Comparison of ENCODE assay signal across 1 mouse cellular context in the genomic region with DNA sequence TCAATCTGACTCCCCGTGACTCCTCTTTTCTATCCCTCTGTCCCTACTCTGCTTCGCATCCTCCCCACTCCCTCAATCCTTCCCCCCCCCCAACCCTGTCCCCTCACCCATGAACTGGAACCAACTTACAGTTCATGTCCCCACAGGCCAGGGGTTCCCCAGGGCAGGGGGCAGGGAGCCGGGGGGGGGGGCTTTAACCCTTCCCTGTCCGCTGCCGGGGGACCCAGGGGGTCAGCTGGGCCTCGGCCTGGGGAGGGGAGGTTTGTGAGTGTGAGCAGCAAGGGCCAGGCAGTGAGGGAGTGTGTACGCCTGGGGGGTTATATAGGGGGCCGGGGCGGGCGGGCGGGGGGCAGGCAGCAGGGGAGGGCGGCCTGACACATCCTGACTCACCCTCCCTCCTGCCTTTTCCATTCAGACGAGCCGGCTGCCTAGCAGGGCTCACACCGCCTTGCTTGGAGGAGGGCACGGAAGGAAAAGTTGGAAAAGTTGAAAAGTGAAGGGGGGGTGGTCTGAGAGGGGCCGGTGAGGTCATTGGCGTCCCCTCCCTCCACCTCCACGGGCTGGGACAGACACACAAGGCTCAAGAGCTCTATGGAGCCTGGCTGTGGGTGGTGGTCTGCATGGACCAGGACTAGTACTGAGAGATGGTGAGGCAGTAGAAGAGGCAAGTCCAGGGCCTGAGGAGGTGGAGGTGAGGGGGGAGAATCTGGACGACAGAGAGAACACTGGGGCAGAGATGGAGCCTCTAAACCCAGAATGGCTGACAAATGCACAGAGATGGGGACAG.
TF ChIP-seq lines count a peak whose summit lies in the region.

No protein-coding gene starts in this region.

TF ChIP-seq in myocyte, 11 proteins besides CTCF, POLR2A, EP300 and RAD21:
- TF ChIP-seq SRF (IDR thresholded peaks at IDR 0.05; ENCODE audit: control insufficient read depth, insufficient read length, low read depth): no peak
- no peak for TF ChIP-seq E2F4 (IDR thresholded peaks at IDR 0.05; ENCODE audit: insufficient read depth)
- no peak for TF ChIP-seq POLR2AphosphoS2 (IDR thresholded peaks at IDR 0.05; ENCODE audit: insufficient read length, low read depth)
- TF ChIP-seq USF1 (IDR thresholded peaks at IDR 0.05; ENCODE audit: low read depth): no peak
- no peak for TF ChIP-seq TCF12 (IDR thresholded peaks at IDR 0.05; ENCODE audit: insufficient read depth, poor library complexity, severe bottlenecking)
- TF ChIP-seq MAX (IDR thresholded peaks at IDR 0.05; ENCODE audit: low read depth): no peak
- TF ChIP-seq MYOG (IDR thresholded peaks at IDR 0.05; ENCODE audit: control insufficient read depth in 1 of 3, insufficient read depth in 1 of 3, insufficient read length in 2 of 3, low read depth in 2 of 3): no peak
- TF ChIP-seq REST (IDR thresholded peaks at IDR 0.05; ENCODE audit: insufficient read depth, insufficient read length): no peak
- no peak for TF ChIP-seq CEBPB (IDR thresholded peaks at IDR 0.05; ENCODE audit: insufficient read depth, poor library complexity, severe bottlenecking)
- no peak for TF ChIP-seq TCF3 (IDR thresholded peaks at IDR 0.05; ENCODE audit: insufficient read length, low read depth)
